Mouse (Mus musculus) ovary, adult 18-20 months (tissue): ENCODE results near the gene Ncam2.

Experiments used
- DNase-seq: peaks from one replicate; pipeline ENCODE4 v3.0.0; 2022; ENCODE audit warnings: low spot score, mixed read lengths

Ncam2 gene

DNA sequence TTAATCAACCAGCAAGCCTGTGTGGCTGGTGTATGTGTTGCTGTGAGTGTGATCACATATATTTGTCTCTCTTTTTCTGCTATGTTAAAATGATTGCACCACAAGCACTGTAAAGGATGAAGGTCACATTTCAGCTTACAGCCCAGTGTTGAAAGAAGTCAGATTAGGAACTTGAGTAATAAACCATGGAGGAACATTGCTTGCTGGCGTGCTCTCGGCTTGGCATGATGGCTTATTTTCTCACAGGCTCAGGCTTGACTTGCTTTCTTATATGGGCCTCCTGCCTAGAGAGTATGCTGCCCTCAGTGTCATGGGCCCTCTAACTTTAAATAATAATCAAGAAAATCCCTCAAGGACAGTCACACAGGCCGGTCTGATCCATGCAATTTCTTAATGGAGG is 449.8 kb downstream of the Ncam2 start:
- no peak for DNase-seq

DNA sequence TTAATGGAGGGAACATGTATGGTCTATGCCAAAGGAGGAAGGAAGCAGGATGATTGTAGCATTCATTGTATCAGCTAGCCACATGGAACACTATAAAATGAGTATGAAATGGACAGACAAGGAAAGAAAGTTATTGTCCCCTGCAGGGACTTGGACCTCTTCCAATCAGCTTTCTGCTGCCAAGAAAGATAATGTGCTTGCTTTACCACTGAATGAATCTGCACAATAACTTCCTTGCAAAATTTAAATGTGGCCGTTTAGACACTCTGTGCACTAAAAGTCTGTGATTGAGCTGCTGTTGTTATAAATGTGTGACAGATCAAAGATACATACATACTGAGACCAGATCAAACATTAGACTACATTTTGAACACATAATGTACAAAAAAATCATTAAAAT is 451.1 kb downstream of the Ncam2 start:
- no peak for DNase-seq

DNA sequence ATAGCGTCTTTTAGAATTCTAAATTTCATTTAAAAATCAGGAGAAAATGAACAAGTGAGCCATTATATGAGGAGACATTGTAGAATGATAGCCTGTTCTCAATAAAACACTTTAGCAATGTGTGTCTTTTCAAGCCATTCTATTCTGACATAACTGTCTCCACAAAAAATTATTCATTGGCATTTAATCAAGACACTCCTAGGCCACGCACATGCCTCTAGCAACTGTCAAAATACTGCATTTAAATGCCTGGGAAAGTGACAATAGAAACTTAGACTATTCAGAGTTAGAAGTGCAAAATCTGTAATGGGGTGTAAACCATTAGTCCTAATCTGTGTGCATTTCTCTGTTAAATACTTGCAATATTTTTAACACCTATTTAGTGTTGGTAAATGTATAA is 456.1 kb downstream of the Ncam2 start:
- no peak for DNase-seq

DNA sequence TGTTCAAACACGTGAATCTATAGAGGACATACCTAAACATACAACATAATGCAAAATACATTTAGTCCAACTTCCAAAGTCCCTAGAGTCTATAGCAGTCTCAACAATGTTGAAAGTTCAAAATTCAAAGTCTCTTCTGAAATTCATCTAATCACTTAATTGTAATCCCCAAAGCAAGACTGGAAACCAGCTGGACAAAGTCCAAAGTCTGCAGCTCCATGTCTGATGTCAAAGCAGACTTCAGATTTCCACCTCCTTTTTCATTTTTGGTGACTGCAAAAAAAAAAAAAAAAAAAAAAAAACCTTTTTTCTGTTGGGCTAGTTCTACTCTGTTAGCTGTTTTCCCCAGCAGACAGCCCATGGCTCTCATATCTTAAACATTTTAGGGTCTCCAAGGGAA is 473.4 kb downstream of the Ncam2 start:
- no peak for DNase-seq

DNA sequence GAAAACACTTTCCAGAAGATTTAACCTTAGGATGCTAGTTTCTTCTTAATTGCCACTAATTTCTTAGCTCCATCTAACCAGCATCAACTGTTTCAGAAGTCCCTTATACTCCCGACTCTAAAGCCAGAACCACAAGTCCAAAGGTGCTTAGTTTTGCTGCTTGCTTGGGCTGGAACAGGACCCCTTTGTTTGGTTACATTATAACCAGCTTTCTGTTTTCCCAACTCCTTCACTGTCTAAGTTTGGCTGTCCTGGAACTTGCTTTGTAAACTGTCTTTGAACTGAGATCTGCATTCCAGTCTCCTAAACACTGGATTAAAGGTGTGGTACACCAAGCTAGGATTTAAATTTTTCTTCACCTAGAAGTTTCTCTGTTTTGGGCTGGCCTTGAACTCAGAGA is 475.0 kb downstream of the Ncam2 start:
- no peak for DNase-seq
